Mouse (Mus musculus) cerebellum, adult 2 months (tissue): ENCODE results near the gene Ndrg2.

ENCODE experiments used
- CTCF ChIP-seq: fragments of 200-500 bp; IDR thresholded peaks from 2 replicates; pipeline ENCODE4 v1.5.1; 2011; ENCODE audit warnings: low read depth, mild to moderate bottlenecking, control low read depth, low read length, moderate library complexity, borderline replicate concordance; ENCODE audit not compliant: insufficient read depth
- POLR2A ChIP-seq: fragments of 200-500 bp; IDR thresholded peaks from 2 replicates; pipeline ENCODE4 v1.6.1; 2011; ENCODE audit warnings: low read length, control low read depth, borderline replicate concordance; ENCODE audit not compliant: insufficient read depth

GRCm38 (mm10) chr14:51904706-51905105 lies 9.3 kb downstream of the Ndrg2 start:
- TF ChIP-seq POLR2A = no peak
- TF ChIP-seq CTCF = no peak
